Mouse (Mus musculus) heart, embryonic 10.5 days (tissue): ENCODE measurements around the gene Dusp3. TPM values are rescaled to one million over a fixed set of nuclear protein-coding genes. Genes with fewer than 3 reads are reported as not detected.

ENCODE experiments used
- DNase-seq: peaks from one replicate; pipeline ENCODE4 v3.0.0-alpha.2; 2017; ENCODE audit warnings: low spot score
- H3K27ac ChIP-seq: fragments of 300-500 bp; sonication (generic); 2 replicates; pipeline ENCODE4 v1.5.1; 2016; ENCODE audit warnings: mild to moderate bottlenecking
- H3K27me3 ChIP-seq: fragments of 300-500 bp; sonication (generic); 2 replicates; pipeline ENCODE4 v1.6.1; 2016; ENCODE audit warnings: mild to moderate bottlenecking; ENCODE audit not compliant: poor library complexity, insufficient read depth, severe bottlenecking
- H3K36me3 ChIP-seq: fragments of 300-500 bp; sonication (generic); 2 replicates; pipeline ENCODE4 v1.6.1; 2016; ENCODE audit warnings: mild to moderate bottlenecking, moderate library complexity
- H3K4me1 ChIP-seq: fragments of 300-500 bp; sonication (generic); 2 replicates; pipeline ENCODE4 v1.6.1; 2016; ENCODE audit warnings: mild to moderate bottlenecking
- H3K4me3 ChIP-seq: fragments of 300-500 bp; sonication (generic); 2 replicates; pipeline ENCODE4 v1.5.1; 2016; ENCODE audit warnings: mild to moderate bottlenecking, moderate library complexity
- H3K9me3 ChIP-seq: fragments of 300-500 bp; sonication (generic); 2 replicates; pipeline ENCODE4 v1.6.1; 2016; ENCODE audit warnings: mild to moderate bottlenecking, moderate library complexity
- WGBS: fragments of 180-500 bp; shearing (Covaris S2); methylation state at CpG from one replicate; pipeline ENCODE4 v1.1.7; 2016; 5-methylcytosine and 5-hydroxymethylcytosine counted together
- polyA plus RNA-seq: library from polyadenylated mRNA; unstranded; fragments of >200 nt; fragmentation: Nextera tagmentation; extraction: Ambion mirVana; gene quantifications from 2 replicates; pipeline ENCODE4 v1.2.1, GENCODE M21; 2016

Gene Dusp3
- polyA plus RNA-seq, 1 experiment from 2014 or later = 32.3 TPM

DNA sequence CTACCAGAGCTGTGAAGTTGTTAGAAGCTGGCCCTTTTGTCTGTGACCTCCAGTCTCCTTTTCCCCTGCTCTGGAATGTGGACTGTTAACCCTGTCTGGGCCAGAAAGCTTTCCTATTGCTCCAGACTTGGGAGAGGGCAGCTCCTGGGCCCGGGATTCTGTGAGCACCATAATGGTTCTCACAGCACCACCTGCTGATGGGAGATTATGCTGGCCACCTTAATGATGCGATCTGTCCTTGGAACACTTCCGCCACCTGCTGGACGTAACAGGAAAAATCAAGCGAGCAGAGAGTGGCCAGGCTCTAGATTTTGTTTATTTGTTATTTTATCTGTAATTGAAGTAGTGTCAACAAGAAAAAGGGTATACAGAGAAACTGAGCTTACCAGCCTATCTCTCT is 18.0 kb downstream of the Dusp3 start:
- Histone ChIP-seq H3K4me3 (peak overlapping the region; percentile 6; the same call in 1 of the 2 replicates), H3K36me3 (peaks cover 13% of the 10 kb centered on the region), H3K27ac (peak overlapping the region; percentile 69; the same call in 1 of the 2 replicates), H3K4me1 (peaks cover 45% of the 10 kb centered on the region), H3K9me3 (no peaks in the 10 kb centered on the region), H3K27me3 (peaks cover 48% of the 10 kb centered on the region)
- WGBS = under 1% methylated on average over 5 of the region's 5 CpGs
- DNase-seq = peak; percentile 91

DNA sequence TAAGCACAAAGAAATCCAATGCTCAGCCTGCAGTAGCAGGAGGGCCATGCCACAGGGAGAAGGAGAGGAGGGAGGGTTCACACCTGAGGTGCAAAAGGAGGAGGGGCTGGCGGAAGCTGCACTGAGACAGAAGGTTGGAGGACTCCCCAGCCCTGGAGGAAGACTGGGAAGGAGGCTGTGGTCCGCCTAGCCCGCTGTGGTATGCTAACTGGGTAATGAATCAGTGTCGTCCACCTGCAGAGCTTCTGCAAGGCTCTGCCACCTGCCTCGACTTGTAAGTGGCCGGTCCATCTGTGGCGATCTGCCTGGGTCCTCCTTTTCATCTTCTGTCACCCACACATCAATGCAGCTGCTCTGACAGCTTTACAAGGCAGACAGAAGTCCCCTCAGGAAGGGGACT is 18.5 kb downstream of the Dusp3 start:
- Histone ChIP-seq H3K4me1 (peaks cover 50% of the 10 kb centered on the region), H3K9me3 (no peaks in the 10 kb centered on the region), H3K27ac (peak overlapping the region; percentile 69), H3K27me3 (peaks cover 53% of the 10 kb centered on the region), H3K36me3 (peaks cover 9% of the 10 kb centered on the region), H3K4me3 (peak overlapping the region; percentile 6; the same call in 1 of the 2 replicates)
- 7% methylated on average over 7 of the region's 7 CpGs for WGBS
- no peak for DNase-seq

GRCm38 (mm10) chr11:101966965-101967614 is 19.7 kb downstream of the Dusp3 start, which contains the start of gene Sost:
Gene Sost, minus strand, starts transcription at chr11:101967015.
- WGBS = 21% methylated on average over 10 of the region's 10 CpGs
- Histone ChIP-seq H3K9me3 (no peaks in the 10 kb centered on the region), H3K4me1 (peaks cover 55% of the 10 kb centered on the region), H3K4me3 (peak within 1 kb of the TSS; percentile 29), H3K36me3 (no peaks in the 10 kb centered on the region), H3K27ac (peak within 1 kb of the TSS; percentile 71), H3K27me3 (peaks cover 65% of the 10 kb centered on the region)
- no peak for DNase-seq

DNA sequence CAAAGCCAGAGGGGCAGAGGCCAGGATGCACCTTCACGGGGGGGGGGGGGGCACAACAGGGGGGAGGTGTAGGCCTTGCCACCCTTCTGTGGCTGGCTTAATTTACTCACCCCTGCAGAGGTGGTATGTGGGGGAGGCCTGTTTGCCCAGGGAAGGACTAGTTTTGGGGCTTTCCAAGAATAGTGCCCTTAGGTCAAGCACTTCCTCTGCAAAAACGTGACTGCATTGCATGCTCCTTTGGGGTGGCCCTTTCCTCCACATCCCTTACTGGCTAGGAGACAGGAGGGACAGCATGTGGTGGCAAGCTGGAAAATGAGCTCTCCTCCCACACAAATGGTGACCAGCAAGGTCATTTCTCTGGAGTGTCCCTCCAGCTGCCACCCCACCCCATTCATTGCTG is 21.3 kb downstream of the Dusp3 start:
- Histone ChIP-seq H3K27ac (no peak overlapping the region; the same call in 1 of the 2 replicates), H3K27me3 (peaks cover 80% of the 10 kb centered on the region), H3K9me3 (no peaks in the 10 kb centered on the region), H3K4me1 (peaks cover 55% of the 10 kb centered on the region), H3K36me3 (no peaks in the 10 kb centered on the region), H3K4me3 (peak overlapping the region; percentile 29; the same call in 1 of the 2 replicates)
- WGBS = 19% methylated on average over 2 of the region's 2 CpGs
- no peak for DNase-seq

DNA sequence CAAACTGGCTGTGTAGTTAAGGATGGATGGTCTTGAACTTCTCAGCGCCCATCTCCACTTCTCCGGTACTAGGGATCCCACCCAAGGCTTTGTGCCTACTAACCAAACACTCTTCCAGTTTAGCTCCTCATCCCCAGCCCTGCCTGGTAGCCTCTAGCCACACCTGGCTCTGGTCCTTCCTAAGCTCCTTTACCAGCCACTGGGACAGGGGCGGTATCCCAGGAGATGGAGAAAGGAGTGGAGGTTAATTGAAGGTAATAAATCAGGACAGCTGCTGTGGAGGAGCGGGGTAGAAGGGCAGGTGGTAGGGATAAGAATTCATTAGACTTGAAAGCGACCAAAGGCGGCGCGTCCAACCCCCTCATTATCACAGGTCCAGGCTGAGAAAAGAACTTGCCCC is 22.2 kb downstream of the Dusp3 start:
- H3K4me1 ChIP-seq = peaks cover 55% of the 10 kb centered on the region
- peak overlapping the region; percentile 71 for H3K4me3 ChIP-seq
- peak overlapping the region; percentile 88 for H3K27ac ChIP-seq
- no peak for DNase-seq
- WGBS = under 1% methylated on average over 8 of the region's 8 CpGs
- no peaks in the 10 kb centered on the region for H3K9me3 ChIP-seq
- peaks cover 85% of the 10 kb centered on the region for H3K27me3 ChIP-seq
- no peaks in the 10 kb centered on the region for H3K36me3 ChIP-seq

GRCm38 (mm10) chr11:101963473-101964291 is 23.1 kb downstream of the Dusp3 start:
- H3K27ac ChIP-seq = peak overlapping the region; percentile 88
- no peaks in the 10 kb centered on the region for H3K9me3 ChIP-seq
- WGBS = under 1% methylated on average over 78 of the region's 78 CpGs
- peak overlapping the region; percentile 71 for H3K4me3 ChIP-seq
- H3K36me3 ChIP-seq = no peaks in the 10 kb centered on the region
- H3K4me1 ChIP-seq = peaks cover 55% of the 10 kb centered on the region
- peaks cover 95% of the 10 kb centered on the region for H3K27me3 ChIP-seq
- peak; percentile 80 for DNase-seq

DNA sequence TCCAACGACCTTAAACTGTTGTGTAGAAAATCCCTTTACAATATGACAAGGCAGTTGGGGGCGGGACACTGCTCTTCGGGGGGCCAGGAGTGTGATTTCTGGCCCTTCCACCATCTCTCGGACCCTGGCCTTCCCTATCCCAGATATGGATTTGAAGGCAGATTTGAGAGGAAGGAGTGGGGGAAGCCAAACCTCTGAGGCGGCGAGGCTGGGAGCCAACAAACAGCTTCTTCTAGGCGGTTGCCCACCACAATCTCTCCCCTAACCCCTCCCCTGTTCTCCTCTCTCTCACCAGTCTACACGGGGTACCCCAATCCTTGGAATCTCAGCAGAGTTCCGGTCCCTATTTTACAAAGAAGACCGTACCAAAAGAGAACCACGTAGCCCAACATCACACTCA is 23.8 kb downstream of the Dusp3 start:
- no peak for DNase-seq
- Histone ChIP-seq H3K36me3 (no peaks in the 10 kb centered on the region), H3K9me3 (no peaks in the 10 kb centered on the region), H3K27me3 (peaks cover 96% of the 10 kb centered on the region), H3K4me1 (peaks cover 48% of the 10 kb centered on the region), H3K27ac (peak overlapping the region; percentile 88; the same call in 1 of the 2 replicates), H3K4me3 (peak overlapping the region; percentile 71)
- 3% methylated on average over 11 of the region's 11 CpGs for WGBS

GRCm38 (mm10) chr11:101957476-101957875 is 29.3 kb downstream of the Dusp3 start:
- peaks cover 12% of the 10 kb centered on the region for H3K4me1 ChIP-seq
- WGBS = 68% methylated on average over 5 of the region's 5 CpGs

DNA sequence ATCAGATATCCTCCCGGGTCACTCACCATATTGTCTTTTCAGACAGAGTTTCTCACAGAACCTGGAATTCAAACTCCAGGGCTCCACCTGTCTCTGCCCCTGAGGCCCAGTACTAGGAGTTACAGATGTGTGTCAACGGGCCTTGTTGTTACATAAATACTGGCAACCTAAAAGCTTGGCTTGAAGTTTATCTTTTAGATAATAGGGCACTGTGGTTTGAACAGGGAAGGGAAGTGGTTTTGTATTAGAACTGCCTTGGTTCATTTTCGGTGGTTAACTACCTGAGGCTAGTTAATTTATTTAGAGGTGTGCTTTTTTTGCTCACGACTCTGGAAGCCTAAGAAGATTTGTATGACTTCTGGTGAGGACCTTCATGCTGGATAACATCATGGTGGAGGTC is 33.4 kb downstream of the Dusp3 start:
- Histone ChIP-seq H3K27ac (peak overlapping the region; percentile 37), H3K27me3 (peaks cover 44% of the 10 kb centered on the region; the same call in 1 of the 2 replicates), H3K4me3 (no peak overlapping the region), H3K36me3 (no peaks in the 10 kb centered on the region), H3K4me1 (peaks cover 44% of the 10 kb centered on the region), H3K9me3 (no peaks in the 10 kb centered on the region)
- no peak for DNase-seq
- whole genome bisulfite sequencing = 36% methylated on average over 4 of the region's 4 CpGs

More at GRCm38 (mm10) chr11:101957476-101957875, 29.3 kb downstream of the Dusp3 start:
- no peaks in the 10 kb centered on the region for H3K9me3 ChIP-seq
- H3K4me3 ChIP-seq = no peak overlapping the region
- DNase-seq = no peak
- no peak overlapping the region for H3K27ac ChIP-seq
- H3K27me3 ChIP-seq = peaks cover 72% of the 10 kb centered on the region
- no peaks in the 10 kb centered on the region for H3K36me3 ChIP-seq

DNA sequence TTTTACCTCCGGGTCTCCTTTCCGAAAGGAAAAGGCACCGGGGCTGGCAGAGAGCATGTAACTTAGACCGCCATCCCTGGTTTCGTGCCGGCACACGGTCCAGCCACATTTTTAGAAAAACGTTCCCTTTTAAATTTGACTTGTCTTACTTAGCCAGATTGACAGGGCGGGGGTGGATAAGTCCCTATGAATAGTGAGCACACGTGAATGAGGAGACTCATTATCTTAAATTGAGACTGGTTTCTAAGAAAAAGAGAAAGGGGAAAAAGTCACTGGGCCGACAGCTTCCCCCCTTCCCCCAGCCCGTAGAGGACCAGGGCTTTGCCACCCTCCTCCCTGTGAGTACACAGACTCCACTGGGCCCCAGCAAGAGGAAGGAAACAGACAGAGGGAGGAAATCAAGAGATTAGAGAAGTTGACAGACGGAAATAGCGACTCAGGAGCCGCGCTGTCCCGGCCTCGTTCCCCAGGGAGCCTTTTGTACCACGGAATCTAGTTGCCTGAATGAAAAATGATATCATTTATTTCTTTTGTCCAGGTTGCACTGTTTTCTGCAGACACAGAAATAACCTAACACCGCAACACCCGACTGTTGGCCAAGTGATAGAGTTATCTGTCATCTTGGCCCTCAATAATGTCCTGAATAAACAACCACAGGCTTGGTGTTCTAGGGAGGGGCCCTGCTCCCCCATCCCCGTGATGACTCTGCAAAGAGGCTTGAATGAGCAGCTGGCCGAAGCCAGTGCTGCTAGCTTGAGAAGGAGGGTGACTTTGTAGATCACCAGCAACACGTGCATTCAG is 34.1 kb downstream of the Dusp3 start:
- H3K9me3 ChIP-seq = no peaks in the 10 kb centered on the region
- WGBS = 22% methylated on average over 24 of the region's 24 CpGs
- H3K4me3 ChIP-seq = peak overlapping the region; percentile 17
- H3K4me1 ChIP-seq = peaks cover 47% of the 10 kb centered on the region
- peak overlapping the region; percentile 37 for H3K27ac ChIP-seq
- DNase-seq = peak; percentile 86
- H3K27me3 ChIP-seq = peaks cover 38% of the 10 kb centered on the region; the same call in 1 of the 2 replicates
- H3K36me3 ChIP-seq = no peaks in the 10 kb centered on the region

GRCm38 (mm10) chr11:101950021-101950420 is 36.8 kb downstream of the Dusp3 start:
- peaks cover 54% of the 10 kb centered on the region for H3K4me1 ChIP-seq
- WGBS = 63% methylated on average over 5 of the region's 5 CpGs
- no peak for DNase-seq

GRCm38 (mm10) chr11:101946525-101946924 is 40.3 kb downstream of the Dusp3 start:
- WGBS = 39% methylated on average over 5 of the region's 5 CpGs
- H3K4me1 ChIP-seq = peaks cover 34% of the 10 kb centered on the region
- H3K27ac ChIP-seq = peak overlapping the region; percentile 69
- H3K27me3 ChIP-seq = peaks cover 11% of the 10 kb centered on the region; the same call in 1 of the 2 replicates
- no peaks in the 10 kb centered on the region for H3K36me3 ChIP-seq
- no peak for DNase-seq
- no peak overlapping the region for H3K4me3 ChIP-seq
- H3K9me3 ChIP-seq = no peaks in the 10 kb centered on the region

More at GRCm38 (mm10) chr11:101950021-101950420, 36.8 kb downstream of the Dusp3 start:
- H3K4me3 ChIP-seq = no peak overlapping the region
- H3K27me3 ChIP-seq = peaks cover 14% of the 10 kb centered on the region; the same call in 1 of the 2 replicates
- no peaks in the 10 kb centered on the region for H3K36me3 ChIP-seq
- 0 out of 2 replicates have a peak overlapping the region, but pooled peaks have one; percentile 7 for H3K27ac ChIP-seq
- H3K9me3 ChIP-seq = no peaks in the 10 kb centered on the region
